Mouse (Mus musculus): ENCODE measurements around the gene Bclaf1.

Bclaf1 gene

DNA sequence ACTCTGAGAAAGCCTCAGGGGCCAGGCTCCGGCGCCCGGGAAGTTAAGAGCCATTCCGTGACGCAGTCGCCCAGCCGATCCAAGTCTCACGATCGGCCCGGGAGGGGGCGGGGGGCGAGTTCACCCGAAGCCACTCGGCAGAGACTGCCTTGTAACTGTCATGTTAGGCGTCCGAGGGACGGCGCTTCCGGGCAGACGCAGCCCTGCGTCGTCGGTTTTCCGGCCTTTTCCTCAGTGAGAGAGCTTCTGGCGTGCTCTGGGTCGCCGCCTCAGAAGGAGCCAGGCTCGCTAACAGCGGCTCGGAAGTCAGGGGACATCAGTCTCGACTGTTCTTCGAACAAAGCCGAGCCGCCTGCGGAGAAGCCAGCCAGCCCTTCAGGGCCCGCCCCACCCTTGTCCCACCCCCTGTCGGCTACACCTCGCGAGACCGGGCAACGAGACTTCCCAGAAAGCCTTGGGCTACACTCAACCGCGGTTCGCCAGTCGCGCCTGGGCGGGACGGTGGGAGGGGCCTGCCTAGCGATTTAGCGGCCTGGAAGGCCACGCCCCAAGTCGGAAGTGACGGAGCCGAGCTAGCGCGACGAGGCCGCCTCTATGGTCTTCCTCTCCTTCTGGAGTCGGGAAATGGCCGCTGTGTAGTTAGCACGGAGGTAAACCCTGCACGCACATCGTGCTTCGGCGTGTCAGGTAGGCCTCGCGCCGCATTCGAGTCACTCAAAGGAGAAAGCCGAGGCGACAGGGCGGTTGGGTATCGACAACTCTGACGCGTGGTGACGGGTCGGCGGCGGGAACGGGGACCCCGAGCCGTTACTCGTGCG is at the start of gene Bclaf1:
TSS of gene Bclaf1 (plus strand) at position 552 of the 818 bp plus-strand sequence.
- in situ Hi-C loops (cut with MseI, MboI): no loop called here

- in situ Hi-C loops (cut with MseI, MboI): no loop called here
These were observed 49.4 kb upstream of the Bclaf1 start for GRCm38 (mm10) chr10:20262896-20263295.

DNA sequence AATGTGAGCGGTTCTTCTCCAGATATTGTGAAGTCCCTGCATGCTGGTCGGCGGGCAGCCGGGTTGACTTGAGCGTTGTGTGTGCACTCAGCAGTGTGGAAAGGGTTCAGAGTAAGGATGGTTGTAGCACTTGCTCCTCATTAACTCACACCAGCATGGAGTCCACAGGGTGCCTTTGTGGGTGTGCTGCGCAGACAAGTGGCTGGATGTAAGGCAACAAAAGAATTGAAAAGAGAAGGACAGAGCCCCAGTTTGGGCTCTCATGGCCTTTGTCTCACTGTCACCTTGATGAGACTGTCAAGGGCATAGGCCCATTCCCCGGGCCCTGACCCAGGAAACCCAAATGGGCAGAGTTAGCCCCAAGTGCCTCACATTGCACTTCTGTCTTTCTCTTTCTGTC is 47.8 kb upstream of the Bclaf1 start:
- in situ Hi-C loops (cut with MseI, MboI): no loop called here

GRCm38 (mm10) chr10:20267032-20267431 is 45.2 kb upstream of the Bclaf1 start:
- in situ Hi-C loops (cut with MseI, MboI): no loop called here

GRCm38 (mm10) chr10:20268945-20269344 is 43.3 kb upstream of the Bclaf1 start:
- in situ Hi-C loops (cut with MseI, MboI): no loop called here

- in situ Hi-C loops (cut with MseI, MboI): no loop called here
These were observed 39.9 kb upstream of the Bclaf1 start for GRCm38 (mm10) chr10:20272380-20272779.

GRCm38 (mm10) chr10:20273278-20273677 is 39.0 kb upstream of the Bclaf1 start:
- in situ Hi-C loops (cut with MseI, MboI): no loop called here

GRCm38 (mm10) chr10:20274022-20274421 is 38.2 kb upstream of the Bclaf1 start:
- in situ Hi-C loops (cut with MseI, MboI): no loop called here

DNA sequence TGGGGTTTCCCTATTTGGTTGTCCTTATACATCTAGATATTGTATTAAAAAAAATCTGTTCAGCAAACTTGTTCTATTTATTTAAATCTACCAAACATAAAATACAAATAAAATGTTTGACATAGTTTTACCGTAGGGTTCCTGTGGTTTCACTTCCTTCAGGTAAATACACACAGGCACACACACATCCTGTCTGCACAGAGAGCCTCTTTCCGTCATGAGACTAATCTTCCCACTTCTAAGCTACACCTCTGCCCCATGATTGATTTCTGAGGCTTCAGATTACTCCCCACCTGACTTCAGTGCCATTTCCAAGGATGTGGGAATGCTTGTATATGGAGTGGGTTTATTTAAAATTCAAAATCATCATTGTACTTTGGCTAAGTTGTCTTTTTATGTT is 30.8 kb upstream of the Bclaf1 start:
- in situ Hi-C loops (cut with MseI, MboI): no loop called here

- in situ Hi-C loops (cut with MseI, MboI): no loop called here
These were observed 26.8 kb upstream of the Bclaf1 start for GRCm38 (mm10) chr10:20285289-20285975.

DNA sequence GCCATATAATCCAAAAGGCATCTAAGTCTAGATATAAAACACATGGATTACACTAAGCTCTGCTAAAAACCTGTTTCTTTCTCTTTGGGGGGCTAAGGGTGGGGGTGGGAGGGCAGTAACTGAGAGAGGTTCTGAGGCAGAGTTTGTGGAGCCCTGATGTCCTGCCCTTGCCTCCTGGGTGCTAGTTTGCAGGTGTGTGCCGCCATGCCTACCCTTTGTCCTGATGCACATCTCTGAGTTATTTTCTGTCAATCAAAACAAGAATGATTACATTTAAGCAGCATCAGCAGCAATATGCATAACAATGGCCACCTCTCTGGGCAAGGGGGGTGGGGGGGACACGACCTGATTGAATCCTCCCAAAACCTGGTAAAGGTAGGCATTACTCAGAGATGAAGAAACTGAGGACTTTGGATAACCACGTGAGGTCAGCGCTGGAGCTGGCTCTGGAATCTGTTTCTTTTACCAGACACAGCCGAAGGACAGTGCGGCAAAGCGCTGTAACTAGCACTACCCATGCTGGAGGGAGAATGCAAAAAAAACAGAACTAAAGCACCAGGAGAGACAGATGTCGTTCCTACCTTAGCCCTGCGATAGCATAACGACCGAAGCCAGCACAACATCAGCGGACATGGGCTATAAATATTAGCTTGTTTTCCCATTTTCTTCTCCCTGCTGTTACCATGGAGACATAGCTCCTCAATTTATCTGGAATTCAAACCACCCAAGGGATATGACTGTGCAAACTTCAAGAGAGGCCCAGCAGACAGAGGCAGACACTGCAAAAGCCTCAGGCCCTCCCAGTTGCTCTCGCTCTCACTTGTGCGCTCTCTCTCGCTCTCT is 26.1 kb upstream of the Bclaf1 start:
- in situ Hi-C loops (cut with MseI, MboI): no loop called here

DNA sequence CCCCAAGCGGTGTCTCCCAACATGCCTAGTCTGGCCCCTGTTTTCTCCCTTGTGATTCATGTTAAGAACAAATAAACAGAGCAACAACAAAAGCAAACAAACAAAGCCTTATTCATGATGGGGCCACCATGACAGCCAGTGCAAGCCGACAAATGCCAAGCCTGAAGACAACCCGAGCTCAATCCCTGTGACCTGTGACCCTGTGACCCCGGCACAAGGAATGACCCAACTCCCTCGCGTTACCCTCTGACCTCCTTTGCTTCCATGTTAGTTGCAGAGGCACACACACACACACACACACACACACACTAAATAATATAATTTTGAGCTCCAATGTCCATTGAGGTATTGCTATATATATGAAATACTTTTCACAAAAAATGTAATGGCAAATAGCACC is 24.9 kb upstream of the Bclaf1 start:
- in situ Hi-C loops (cut with MseI, MboI): no loop called here

DNA sequence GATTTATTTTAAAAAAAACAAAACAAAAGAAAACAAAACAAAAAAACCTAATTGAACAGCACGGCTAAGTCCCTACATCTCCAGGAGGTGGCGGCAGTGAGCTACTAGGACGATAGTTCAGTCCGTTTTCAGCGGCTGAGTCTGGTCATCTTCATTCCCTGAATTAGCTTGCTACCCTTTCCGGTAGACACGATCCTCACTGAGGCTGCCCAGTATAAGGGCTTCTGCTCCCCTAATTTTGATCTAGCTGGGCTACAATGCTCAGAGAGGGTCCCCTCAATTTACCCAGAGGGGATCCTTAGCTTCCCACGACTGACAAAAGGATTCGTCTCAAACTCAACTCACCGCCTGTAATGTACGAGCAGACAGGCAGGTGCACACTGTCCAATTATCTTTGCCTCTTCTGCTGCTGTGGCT is 21.8 kb upstream of the Bclaf1 start:
- in situ Hi-C loops (cut with MseI, MboI): loop anchor here in 1 of 2 experiments (10.0 kb wide), 1 partner anchor 136 kb away; no protein-coding TSS in a partner anchor

DNA sequence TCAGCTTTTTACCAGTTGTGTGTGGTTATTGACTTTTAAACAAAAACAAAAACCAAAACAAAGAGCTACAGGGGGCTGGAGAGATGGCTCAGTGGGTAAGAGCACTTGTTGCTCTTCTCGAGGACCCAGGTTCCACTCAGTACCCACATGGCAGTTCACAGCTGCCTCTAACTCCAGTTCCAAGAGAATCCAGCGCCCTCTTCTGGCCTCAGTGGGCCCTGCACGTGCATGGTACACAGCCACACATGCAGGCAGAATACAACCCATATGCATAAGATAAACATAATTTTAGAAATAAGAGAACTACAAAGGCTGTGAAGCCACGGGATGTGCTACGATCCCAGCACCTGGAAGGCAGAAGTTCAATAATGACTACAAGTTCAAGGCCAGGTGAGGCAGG is 16.3 kb upstream of the Bclaf1 start:
- in situ Hi-C loops (cut with MseI, MboI): loop anchor here in 1 of 2 experiments (10.0 kb wide), 1 partner anchor 141 kb away; no protein-coding TSS in a partner anchor

- in situ Hi-C loops (cut with MseI, MboI): loop anchor here in 1 of 2 experiments (10.0 kb wide), 1 partner anchor 144 kb away; no protein-coding TSS in a partner anchor
These were observed 13.9 kb upstream of the Bclaf1 start for GRCm38 (mm10) chr10:20298152-20298920.

GRCm38 (mm10) chr10:20299114-20299513 is 13.2 kb upstream of the Bclaf1 start:
- in situ Hi-C loops (cut with MseI, MboI): loop anchor here in 1 of 2 experiments (10.0 kb wide), 1 partner anchor 144 kb away; no protein-coding TSS in a partner anchor

GRCm38 (mm10) chr10:20310969-20311769 is 1.1 kb upstream of the Bclaf1 start:
- in situ Hi-C loops (cut with MseI, MboI): no loop called here

DNA sequence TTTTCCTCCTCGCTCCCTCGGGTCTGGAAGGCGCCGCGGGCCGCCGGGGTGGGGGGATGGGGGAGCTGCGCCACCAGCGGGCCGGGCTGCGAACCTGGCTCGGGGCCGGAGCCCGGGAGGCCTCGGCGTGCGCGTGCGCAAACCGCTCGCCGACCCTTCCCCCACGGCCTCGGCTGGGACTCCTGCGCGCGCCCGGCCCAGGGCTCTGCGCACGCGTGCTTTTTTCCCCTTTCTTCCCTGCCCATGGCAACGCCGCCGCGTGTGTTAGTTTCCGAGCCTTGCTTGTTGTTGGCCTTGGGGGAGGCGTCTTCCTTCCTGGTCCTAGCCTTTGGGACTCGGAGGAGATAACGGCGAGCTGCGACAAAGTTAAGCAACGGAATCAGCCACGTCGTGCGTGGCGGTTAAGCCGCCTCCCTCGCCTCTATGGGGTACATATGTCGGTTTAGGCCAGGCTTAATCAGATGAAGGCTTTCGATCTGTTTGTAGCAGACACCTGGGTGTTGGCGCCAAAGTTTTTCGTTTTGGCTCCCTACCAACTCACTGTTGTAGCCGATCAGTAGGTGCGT is 550 bp downstream of the Bclaf1 start:
- in situ Hi-C loops (cut with MseI, MboI): no loop called here

DNA sequence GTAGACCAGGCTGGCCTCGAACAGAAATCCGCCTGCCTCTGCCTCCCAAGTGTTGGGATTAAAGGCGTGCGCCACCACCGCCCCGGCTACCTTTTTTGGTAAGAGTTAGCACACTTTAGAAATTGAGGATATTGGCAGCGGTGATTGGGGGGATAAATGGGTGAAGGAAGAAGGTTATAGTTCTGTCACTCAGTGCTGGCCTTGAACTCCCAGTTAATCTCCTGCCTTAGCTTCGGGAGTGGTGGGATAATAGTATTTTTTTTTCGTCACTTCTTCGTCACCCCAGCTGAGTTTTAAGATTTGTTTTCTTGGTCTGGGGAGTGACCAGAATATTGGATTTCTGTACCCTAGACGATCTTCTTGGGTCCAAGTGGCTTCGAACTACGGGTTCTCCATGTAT is 1.2 kb downstream of the Bclaf1 start:
- in situ Hi-C loops (cut with MseI, MboI): no loop called here

- in situ Hi-C loops (cut with MseI, MboI): no loop called here
These were observed 1.7 kb downstream of the Bclaf1 start for GRCm38 (mm10) chr10:20313941-20314340.

Data from mouse trophoblast stem cell (cell line).